Mouse (Mus musculus): Measurements from ENCODE around the gene Rhbdl1.
A peak's percentile ranks its signal among the peaks of the same experiment; 100 is the strongest.

The Rhbdl1 gene

DNA sequence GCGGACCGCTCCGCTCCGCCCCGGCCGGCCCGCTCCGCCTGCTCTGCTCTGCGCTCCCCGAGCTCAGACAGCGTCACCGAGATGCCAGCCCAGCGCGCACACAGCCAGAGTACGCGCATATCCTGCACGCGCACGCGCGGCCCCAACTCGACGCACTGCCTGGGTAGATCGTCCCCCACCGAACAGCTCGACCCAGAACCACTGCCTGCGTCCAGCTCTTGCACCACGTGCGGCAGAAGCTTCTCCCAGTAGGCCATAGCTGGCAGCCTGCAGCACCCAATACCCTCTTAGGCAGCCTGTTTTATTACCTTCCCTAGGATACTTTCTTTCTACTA is at the start of gene Rhbdl1:
Rhbdl1 (minus strand) TSS at position 220 of the 335 bp plus-strand sequence.
- DNase-seq, result peak; percentile 89

DNA sequence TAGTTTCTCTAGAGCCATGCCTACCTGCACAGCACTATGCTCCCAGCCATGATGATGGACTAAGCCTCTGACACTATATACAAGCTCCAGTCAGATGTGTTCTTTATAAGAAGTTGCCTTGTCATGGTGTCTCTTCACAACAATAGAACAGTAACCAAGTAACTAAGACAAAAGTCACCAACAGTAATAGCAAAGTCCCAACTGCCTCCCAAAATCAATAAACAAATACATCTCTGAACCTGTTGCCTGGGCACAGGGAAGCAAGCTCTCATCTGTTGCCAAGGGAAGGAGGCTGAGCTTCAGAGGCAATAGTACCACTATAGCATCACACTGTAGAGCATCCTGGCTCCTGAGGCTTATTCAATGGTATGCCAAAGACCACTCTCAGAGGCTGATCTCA is 49.7 kb upstream of the Rhbdl1 start:
- no peak for DNase-seq

DNA sequence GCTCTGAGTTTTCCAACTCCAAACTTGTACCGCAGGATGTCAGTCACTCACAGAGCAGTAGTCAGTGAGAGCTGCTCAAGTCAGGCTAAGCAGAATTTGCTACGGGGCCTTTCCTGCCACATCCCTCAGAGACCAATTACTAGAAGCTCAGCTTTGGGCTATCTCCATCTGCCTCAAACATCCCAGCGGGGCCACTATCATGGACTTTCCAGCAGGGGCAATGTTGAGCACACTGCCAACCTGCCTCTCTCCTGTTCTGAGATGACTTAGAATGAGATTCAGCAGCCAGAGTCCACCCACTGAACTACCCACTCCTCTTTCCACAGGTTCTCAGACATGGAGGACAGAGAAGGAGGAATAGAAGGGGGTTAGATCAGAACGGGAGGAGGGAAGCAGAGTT is 48.5 kb upstream of the Rhbdl1 start:
- no peak for DNase-seq

DNA sequence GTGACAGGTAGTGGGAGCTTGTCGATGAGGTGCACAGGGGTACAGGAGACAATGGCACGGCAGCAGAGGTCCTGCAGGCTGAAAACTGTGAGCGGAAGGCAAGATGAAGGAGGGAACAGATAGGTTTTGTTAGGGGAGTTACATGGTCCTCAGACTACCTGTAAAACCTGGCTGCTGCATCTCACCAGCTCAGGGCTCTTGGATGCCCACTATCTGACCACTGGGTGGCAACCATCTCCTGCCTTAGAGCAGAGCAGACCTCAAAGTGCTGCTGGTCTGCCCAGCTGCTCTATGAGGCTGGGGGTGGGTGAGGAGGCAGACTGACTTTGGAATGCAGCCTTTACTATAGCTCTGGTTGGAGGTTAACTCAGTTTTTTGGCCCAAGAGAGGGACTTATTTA is 46.7 kb upstream of the Rhbdl1 start:
- DNase-seq, result no peak

DNA sequence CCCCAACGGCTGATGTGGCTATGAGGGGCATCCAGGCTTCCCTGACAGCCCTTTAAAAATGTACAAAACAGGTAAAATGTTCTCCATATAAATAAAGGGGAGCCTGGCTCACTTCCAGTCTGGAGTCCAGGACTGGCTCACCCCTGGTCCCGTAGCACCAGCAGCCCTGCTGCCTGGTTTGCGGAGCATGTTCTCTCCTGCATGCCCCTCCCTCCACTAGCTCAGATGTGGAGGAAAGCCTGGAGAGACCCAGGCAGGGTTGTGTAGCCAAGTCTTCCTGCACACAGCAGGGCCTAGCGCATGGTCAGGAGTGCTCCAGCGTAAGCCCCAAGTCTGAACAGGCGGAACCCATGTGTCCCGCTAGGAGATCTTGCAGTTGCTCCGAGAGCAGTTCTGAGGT is 46.2 kb upstream of the Rhbdl1 start:
- no peak for DNase-seq

- no peak for DNase-seq
Observed at GRCm38 (mm10) chr17:25882306-25882705, 45.2 kb upstream of the Rhbdl1 start.

GRCm38 (mm10) chr17:25881691-25882090 is 44.6 kb upstream of the Rhbdl1 start:
- no peak for DNase-seq

DNA sequence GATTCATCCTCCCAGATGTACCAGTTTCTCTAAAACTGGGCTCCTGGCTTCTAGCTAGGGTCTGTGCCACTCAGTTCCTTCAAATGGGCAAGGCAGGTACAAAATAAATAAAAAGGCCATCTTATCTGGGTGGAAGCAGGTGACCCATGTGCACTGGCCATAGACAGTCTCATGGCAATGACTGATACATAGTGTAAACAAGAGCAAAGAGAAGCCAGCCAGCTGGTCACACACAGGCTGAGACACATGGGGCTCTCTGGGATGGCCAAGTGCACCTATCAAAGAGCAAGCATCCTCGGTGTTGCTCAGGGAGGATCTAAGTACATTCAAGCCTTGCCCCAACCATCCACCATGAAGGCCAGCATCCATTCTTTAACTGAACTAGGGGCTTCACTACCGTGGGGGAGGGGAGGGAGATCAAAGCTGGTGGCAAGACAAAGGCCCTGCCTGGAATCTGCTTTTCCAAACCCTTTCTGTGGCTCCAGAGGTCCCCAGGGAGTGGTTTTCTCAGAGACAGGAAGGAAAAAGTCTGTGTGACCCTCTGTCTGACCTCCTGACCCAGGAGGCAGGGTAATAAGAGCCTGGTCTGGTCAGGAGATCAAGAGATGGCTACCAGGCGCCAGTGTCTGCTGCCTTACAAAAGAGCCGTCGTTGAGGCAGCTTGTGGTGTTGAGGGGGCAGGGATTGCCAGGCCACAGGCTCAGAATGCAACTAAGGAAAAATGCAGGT is 44.0 kb upstream of the Rhbdl1 start:
- no peak for DNase-seq

GRCm38 (mm10) chr17:25880196-25880910 is 43.3 kb upstream of the Rhbdl1 start, which contains the start of gene Wfikkn1:
Gene Wfikkn1, minus strand, starts transcription at chr17:25880858.
- DNase-seq, result no peak

GRCm38 (mm10) chr17:25879750-25880149 is 42.7 kb upstream of the Rhbdl1 start:
- no peak for DNase-seq

DNA sequence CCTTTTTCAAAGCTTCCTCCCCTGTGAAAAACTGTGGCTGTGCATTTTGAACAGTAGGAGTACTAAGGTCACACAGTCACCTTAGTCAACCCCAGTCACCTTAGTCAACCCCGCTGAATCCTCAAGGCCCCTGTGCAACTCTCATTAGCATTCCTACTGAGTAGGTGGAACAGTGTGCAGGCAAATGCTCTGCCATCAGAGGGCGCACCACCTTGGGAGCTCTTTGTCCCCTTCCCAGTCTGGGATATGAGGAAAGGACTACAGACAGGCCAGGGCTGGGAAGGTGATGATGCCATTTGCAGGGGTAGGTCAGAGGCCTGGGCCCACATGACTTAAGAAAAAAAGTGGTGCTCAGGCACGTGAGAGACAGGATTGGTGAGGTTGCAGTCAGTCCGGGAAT is 42.2 kb upstream of the Rhbdl1 start:
- peak; percentile 48 for DNase-seq

GRCm38 (mm10) chr17:25878611-25879180 is 41.6 kb upstream of the Rhbdl1 start:
- DNase-seq, result no peak

GRCm38 (mm10) chr17:25877741-25878610 is 40.9 kb upstream of the Rhbdl1 start:
- peak; percentile 34 for DNase-seq

- DNase-seq, result no peak
Observed at GRCm38 (mm10) chr17:25877025-25877424, 39.9 kb upstream of the Rhbdl1 start.

GRCm38 (mm10) chr17:25876347-25876915 is 39.3 kb upstream of the Rhbdl1 start:
- DNase-seq, result no peak

DNA sequence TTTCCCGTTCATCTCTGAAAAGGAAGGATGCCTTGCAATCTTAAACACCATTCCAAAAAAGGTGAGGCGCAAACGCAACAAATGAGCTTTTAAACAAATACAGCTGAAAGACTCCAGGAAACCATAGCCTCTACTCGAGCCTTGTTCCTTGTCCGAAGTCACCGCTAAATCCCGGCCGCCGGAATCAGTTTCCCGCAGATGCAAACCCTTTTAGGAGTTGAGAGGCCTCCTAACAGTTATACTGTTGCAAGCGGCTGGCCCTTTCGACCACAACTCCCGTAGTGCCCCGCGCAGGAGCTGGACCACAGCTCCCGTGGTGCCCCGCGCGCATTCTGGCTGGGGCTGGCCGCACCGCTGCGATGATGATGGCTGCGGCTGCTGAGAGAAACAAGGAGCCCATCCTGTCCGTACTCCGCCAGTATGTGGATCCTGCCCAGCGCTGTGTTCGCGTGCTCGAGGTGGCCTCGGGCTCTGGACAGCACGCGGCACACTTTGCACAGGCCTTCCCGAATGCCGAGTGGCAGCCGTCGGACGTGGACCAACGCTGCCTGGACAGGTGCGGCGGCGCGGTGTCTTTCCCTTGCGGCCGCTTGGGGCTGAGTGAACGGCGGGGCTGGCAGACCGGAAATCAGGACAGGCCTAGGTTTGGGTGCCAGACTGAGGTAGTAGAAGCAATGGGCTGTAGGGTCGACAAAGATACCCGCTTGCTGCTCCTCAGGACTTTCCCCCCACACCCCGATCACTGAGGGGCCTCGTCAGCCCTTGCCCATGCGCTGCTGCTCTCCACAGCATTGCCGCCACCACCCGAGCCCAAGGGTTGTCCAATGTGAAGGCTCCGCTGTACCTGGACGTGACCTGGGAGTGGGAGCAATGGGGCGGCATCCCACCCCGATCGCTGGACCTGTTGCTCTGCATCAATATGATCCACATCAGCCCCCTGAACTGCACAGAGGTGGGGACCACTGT is 38.4 kb upstream of the Rhbdl1 start:
- DNase-seq, result peak; percentile 88

DNA sequence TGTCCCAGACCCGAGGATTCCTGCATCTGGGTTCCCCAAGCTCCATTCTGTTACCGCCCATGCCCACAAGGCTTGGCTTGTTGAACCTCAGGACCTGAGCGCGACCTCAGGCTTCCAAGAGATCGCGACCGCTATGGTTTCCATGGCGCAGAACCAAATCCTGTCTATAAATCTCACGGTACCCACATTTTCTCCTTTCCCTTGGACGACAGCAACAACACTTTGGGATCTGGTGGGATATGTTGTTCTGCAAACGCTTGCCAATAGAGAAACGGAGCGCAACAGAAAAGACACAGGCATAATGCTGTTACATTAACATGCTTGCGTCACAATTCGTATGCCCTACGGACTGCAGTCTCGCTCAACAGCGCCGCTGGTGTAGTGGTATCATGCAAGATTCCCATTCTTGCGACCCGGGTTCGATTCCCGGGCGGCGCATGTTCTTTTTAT is 37.7 kb upstream of the Rhbdl1 start, which contains the start of gene Mettl26:
Mettl26 (plus strand) TSS at position 354 of the 450 bp plus-strand sequence.
- DNase-seq, result peak; percentile 99

DNA sequence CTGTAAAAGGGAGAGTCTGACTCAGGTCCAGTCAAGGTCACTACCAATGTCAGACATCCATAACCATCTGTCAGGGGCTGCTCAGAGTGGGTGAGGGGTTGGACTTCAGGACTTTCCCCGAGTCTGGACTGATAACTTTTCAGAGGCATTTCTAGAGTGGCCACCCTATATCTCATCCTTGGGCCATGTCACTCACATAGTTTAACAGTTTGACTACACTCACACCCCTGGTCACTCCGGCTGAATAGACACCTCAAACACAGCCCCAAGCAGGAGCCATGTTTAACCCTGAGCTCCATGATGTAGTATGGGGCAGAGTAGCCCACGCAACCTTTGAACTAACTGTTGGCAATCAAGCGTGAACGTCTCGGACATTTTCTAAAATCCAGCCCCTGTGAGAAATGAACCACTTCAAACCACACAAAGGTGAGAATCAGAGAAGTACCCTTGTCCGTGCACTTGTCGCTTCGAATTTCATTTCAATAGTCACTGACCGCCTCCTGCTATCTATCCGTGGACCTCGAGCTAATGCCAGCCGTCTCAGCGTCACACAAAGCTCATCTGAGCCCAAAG is 37.1 kb upstream of the Rhbdl1 start:
- no peak for DNase-seq

- DNase-seq, result no peak
Observed at GRCm38 (mm10) chr17:25873405-25874147, 36.5 kb upstream of the Rhbdl1 start.

DNA sequence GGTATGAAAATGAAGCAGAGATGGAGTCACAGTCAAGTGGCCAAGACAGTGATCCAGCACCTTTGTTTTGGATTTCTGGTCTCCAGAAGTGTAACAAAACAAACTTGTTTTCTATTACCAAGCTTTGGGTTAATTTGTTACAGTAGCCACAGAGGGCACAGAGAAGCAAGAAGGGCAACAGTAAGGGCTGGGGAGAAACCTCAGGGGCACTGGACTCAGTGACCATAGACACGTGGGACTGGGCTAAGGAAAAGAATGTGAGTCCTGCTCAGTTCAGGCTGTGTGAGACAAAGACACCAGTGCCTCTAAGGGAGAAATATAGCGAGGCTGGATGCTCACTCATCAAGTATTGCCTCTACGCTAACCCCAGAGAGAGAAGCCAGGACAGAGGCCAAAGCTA is 35.6 kb upstream of the Rhbdl1 start:
- DNase-seq, result no peak
